Mouse (Mus musculus) kidney, adult 2 months (tissue): ENCODE measurements at regions not wholly inside any gene's neighbourhood (a gene's known extent, or its start where the extent isn't known, plus 50 kb on each side); places are given as distances from the start of the nearest gene placed in this dataset.

Experiments
- CTCF ChIP-seq: fragments of 200-500 bp; conservative IDR thresholded peaks from 2 replicates; pipeline ENCODE4 v1.5.1; 2011; ENCODE audit warnings: low read depth, mild to moderate bottlenecking, control low read depth, low read length, moderate library complexity, mixed read lengths; ENCODE audit not compliant: insufficient read depth, insufficient read length
- POLR2A ChIP-seq: fragments of 200-500 bp; IDR thresholded peaks from one replicate; pipeline ENCODE4 v1.6.1; 2011; ENCODE audit warnings: low read depth, low read length, control low read depth

DNA sequence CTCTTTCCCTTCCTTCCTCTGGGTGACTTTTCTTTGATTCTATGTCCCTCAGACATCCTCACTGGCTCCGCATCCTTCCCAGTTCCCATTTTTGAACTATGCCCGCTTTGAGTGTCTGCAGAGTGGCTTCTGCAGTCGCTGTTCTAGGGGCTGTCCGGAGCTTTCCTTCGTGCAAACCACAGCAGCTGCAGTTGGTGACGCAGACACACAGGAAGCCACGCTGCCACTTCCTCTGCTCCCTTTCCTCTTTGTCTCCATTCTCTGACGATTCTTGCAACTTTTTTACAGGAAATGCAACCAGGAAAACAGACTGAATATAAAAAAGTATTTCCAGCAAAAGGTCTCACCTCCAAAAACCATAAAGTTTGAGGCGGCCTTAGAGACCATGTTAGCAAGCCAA is 191.0 kb upstream of the Tgfbr2 start:
- no peak for TF ChIP-seq CTCF
- no peak for TF ChIP-seq POLR2A
